Mouse (Mus musculus) A20 (cell line): Measurements from ENCODE around the gene Ski.

ENCODE experiments used
- DNase-seq: peaks from one replicate; pipeline ENCODE4 v3.0.0-alpha.2; 2011; ENCODE audit warnings: low read depth, low spot score

The Ski gene

GRCm38 (mm10) chr4:155178274-155178673 lies 44.1 kb downstream of the Ski start:
- DNase-seq: peak; percentile 11

GRCm38 (mm10) chr4:155176210-155176609 lies 46.2 kb downstream of the Ski start:
- DNase-seq: no peak

- DNase-seq: no peak
Measured at GRCm38 (mm10) chr4:155173822-155174785, 48.3 kb downstream of the Ski start.

DNA sequence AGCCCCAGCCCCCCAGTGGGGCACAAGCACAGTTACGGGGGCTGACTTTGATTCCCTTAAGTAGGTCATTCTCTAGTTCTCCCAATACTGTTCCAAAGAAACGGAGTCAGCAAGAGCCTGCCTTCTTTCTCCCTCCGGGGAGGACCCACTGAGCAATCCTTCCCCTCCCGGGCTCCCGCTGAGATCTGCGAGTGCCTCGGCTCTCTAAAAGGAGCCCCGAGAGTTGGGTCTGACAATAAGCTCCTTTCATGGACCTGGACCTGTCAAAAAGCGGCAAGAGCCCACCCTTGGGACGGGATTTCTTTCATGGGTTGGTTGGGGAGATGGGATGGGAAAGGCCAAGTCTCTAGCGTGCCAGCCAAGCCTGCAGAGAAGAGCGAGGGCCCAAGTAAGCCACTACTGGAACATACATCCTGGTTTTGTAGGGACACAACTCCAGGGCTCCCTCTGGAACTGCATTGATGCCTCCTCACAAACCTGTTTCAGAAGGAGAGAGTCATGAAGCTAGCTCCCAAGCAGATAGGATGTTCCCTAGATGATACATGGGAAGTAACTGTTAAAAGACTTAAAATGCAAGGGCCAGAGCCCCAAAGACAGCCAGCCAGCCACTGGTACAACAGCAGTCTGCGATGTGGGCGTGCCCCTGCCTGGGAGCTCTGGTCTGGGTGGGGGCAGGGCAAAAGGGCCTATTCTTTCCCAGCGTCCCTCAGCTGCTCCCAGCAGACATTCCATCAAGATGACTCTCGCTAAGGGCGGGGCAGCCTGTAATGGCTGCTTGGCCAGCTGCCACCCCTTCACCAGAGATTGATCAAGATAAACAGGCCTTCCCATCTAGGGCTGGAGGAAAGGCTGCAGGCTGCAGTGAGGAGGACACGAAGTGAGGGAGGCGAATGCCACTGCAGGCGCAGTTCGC lies 49.2 kb downstream of the Ski start:
- DNase-seq: no peak

DNA sequence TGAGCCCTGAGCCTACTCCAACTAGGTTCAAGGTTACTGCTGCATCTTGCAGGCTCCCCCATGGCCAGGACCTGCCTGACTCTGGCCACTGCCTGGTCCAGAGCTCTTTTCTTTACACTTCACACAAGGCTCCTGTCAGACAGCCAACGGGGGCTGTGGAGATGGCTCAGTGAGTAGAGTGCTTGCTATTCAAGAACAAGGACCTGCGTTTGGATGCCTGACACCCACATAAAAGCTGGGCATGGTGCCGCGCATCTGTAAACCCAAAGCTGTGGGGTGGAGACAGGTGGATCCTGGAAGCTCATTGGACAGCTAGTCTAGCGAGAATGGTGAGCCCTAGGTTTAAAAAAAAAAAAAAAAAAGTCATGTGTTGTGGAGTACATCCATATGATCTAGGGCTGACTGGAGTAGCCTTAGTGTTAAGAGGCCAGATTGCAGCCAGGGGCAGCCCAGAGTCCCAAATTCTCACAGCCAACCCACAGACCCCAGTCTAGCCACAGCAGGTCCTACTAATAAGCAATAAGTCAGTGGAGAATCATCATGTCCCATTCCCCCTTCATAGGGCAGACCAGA lies 50.3 kb downstream of the Ski start:
- DNase-seq: no peak

- no peak for DNase-seq
Measured at GRCm38 (mm10) chr4:155170614-155171212, 51.7 kb downstream of the Ski start.

DNA sequence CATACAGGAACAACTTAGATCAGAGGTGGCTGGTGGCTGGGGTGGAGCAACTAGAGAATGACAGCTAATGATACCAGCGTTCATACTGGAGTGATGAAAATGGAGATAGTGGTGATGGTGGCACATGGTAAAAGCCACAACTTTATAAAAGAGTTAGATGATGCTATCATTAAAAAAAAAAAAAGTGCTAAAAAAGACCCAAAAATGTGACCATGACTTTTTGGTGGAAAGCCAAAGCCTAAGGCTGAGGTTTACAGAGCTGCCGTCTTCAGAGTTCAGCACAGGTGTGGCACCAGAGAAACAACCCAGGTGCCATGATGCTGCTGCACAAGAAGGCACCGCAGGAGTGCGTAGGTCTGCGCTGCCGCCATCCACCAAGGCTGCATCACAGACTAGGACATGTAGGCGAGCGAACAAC lies 53.5 kb downstream of the Ski start:
- DNase-seq: no peak

DNA sequence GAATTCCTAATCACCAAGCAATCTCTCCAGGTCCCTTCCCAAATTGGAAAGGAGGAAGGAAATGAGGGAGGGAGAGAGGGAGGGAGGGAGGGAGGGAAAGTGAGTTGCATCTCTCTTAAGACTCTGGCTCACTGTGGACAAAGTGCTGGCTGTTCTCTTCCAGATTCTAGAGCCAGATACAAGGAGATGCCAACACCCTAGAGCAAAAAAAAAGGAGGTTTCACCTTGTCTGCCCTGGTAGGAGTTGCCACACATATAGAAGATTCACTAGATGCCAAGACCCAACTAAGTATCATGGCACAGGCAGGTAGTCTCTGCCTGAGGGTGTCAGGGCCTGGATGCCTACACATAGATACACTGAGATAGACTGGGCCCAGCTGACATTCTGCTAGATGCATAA lies 56.5 kb downstream of the Ski start:
- DNase-seq: no peak

DNA sequence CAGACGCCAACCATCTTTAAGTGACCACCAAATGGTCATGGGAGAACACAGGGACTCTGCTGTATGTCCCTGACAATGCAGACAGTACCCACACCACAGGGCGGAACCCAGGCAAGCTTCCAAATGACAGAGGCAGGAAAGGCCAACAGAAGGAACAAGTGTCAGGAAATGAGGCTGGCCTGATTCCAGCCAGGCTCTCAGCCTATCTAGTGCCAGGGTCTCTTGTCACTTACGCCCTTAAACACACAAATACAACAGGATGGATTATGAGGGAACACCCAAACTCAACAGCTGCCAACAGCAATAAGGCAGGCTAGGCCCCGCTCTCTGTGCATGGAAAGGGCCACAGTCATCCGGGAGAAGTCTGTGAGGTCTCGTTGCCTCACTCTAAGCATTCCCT lies 57.8 kb downstream of the Ski start:
- DNase-seq: no peak

GRCm38 (mm10) chr4:155163685-155164084 lies 58.7 kb downstream of the Ski start:
- no peak for DNase-seq

DNA sequence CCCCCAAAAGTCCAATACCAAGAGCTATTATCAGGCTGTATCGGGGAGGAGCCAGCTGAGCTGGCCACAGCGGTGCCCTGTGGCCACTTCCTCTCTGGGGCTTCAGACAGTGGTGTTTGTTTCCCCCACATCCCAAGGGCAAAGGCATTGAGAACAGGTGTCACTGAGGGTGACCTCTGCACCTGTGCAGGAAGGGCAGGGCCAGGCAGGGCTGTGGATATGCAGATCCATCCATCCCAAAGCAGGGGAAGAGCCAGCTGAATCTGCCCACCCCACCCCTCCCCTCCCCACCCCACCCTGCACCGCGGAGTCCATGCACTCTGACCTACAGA lies 59.1 kb downstream of the Ski start:
- no peak for DNase-seq

DNA sequence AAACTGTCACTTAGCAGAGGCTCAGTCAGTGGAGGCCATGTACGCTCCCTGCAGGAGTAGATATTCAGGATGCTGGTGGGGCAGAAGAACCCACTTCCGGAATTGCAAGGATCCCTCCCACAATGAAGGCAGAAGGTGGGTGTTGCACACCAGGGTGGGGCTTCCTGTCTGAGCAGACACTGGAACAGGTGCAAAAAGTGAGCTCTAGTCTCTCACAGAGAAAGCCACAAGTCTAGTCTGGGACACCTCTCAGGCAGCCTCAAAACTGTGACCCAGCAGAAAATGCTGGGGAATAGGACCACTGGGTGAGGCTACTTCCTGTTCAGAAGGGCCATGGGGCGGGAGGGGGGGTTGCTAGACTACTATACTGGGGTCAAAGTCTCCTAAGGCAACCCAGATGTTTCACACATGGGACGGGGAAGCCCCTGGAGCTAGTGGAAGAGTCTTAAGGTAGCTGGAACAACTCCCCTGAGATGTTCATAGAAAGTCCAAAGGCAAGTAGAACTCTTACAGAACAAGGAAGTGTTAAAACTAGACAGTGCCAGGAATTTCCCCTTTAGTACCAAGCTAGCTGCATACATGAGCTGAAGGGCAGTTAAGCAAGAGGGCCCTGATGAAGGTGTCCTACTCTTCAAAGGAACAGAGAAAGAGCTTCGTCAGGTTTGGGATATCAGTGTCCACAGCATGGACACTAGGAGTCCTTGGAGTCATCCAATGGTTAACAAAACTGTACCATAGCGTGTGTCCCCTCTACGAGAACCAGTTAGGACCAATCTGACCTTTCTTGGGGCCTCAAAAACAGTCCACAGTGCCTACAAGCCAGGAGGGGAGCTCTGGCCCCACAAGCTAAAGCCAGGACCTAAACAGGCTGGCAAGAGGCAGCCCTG lies 59.7 kb downstream of the Ski start:
- DNase-seq: peak; percentile 78

- DNase-seq: no peak
Measured at GRCm38 (mm10) chr4:155158543-155158917, 63.9 kb downstream of the Ski start.

GRCm38 (mm10) chr4:155157871-155158542 lies 64.4 kb downstream of the Ski start:
- DNase-seq: no peak

GRCm38 (mm10) chr4:155156734-155157133 lies 65.7 kb downstream of the Ski start:
- no peak for DNase-seq

GRCm38 (mm10) chr4:155154986-155155385 lies 67.4 kb downstream of the Ski start:
- DNase-seq: no peak

GRCm38 (mm10) chr4:155153389-155154072 lies 68.9 kb downstream of the Ski start:
- DNase-seq: no peak

DNA sequence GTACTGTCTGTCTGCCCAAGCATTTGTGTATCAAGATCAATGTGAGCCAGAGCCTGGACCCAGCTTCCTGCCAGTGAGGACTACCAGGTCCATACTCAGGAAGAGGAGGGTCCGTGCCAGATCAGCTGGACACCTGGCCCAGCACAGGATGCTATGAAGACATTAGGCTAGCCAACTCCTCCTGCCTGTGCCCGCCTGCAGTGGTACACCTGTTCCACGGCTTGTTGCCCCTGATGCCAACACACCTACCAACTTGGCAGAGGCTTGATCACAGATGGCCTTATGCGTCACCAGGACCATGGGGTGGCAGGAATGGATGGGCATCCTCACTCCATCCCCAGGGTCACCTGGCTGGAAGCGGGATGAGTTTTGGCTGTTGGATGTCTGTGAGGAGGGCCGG lies 69.9 kb downstream of the Ski start:
- no peak for DNase-seq

DNA sequence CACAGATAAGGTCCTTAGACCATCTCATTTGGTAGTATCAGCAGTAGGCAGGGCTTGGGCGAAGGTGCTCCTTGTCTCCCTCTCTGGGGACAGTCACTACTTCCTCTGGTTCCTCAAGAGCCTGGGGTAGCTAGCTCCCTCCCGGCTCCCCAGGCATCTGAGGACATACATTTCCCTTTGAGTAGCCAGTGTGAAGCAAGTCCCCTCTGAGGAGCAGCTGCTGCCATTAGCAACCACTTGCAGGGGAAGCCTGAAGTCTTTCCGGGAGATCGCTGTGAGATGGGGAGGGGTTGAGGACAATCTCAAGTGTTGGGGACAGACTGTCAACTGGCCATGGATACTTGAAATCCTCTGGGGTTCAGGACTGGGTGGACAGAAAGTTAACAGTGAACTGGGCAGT lies 70.5 kb downstream of the Ski start:
- DNase-seq: no peak
